Mouse (Mus musculus) spleen, postnatal 36 days (tissue): Measurements from ENCODE around the gene Lama4.

Source experiments
- DNase-seq, 2 experiments: peaks; one replicate each; pipeline ENCODE4 v3.0.0; 2022; ENCODE audit warnings: low spot score in 2 of 2, mixed read lengths in 1 of 2

Gene Lama4

DNA sequence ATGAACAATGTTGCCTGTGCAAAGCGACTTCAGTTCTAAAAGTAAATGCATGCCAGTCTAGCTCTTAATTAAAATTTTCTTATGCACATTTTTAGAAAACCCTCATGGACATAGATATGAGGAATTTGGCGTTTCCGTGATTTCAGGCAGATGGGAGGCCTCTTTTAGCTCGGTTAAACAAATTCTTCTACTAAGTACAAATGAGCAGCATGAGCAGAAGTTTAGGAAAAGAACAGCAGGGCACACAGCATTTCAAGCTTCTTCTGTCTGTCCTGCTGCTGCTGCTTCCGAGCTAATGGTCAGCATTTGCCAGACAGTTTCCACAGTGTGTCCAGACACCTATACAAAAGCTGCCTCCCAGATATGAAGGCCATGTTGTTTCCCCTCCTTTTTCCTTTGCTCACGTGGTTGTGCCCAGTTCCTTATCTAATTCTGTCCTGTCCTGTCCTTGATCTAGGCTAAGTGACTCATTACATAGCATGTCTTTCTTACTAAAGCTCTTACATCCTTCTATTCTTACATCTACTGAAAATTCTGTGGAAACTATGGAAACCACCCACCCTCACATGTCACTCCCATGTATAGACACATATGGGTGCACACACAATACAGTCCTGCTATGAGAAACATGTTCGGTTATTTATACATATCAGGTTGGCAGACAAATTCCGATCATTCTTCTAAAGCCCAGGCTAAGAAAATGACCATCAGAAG is 84.4 kb downstream of the Lama4 start:
- no peak for DNase-seq

DNA sequence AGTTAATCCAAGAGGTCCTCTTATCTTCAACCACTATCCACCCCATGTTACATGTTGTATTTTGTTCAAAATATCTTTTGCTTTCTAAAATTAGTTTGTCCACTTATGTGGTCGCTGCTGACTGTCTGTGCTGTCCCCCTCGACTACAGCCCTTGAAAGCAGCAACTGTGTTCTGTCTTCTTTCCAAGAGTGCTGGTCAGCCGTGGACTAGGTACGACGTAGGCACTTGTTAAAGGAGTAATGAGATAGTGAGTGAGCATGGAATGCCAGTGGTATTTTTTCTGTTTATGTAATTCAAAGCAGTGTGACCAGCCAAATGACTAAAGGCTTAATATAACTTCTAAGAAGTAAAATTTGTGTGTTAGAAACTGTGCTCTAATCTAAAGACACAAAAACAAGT is 90.7 kb downstream of the Lama4 start:
- no peak for DNase-seq

DNA sequence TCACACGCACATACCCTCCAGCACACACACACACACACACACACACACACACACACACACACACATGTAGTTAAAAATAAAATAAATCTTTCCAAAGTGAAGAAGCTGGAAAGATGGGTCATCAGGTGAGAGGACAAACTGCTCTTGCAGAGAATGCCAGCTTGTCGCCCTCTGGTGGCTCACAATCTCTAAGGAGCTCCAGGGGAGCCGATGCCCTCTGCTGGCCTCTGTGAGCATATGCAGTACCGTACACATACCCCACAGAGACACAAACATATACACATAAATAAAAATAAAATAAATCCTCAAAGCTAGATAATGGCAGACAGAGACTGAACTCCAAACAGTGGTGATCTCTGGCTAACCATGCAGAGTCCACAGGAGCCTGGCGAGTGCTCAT is 99.4 kb downstream of the Lama4 start:
- DNase-seq: no peak

DNA sequence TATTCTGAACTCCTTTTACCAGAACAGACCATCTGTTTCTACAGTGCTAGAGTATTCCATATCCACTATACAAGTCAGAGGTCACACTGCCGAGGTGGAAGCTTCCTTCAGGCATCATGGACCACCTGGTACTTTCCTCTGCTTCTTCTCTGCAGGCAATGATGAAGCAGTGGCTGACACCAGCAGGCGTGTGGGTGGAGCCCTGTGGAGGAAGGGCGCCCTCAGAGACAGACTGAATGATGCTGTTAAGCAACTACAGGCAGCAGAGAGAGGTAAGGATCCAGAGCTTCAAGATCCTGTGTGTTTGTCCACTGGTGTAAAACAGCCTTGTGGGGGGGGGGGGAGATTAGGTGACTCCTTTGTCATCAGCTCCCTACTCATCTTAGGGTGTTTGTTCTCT is 100.1 kb downstream of the Lama4 start:
- no peak for DNase-seq

DNA sequence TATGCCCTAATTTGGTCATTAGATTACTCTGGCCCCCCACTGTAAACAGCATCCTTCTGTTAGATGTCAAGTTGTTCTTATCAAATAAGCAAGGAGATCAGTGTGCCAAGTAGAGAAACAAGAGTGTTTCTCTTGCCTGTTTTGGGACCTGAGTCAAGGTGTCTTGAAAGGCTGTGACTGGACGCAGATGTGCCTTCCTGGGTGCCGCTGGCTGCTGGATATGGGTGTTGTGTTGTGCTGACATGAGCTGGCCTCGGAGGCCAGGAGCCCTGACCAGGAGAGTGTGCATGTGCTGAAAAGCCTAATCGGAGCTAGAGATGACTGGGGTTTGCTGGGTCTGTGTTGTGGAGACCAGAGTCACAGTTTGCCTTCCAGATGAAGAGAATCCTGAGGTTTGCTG is 100.7 kb downstream of the Lama4 start:
- DNase-seq: no peak

DNA sequence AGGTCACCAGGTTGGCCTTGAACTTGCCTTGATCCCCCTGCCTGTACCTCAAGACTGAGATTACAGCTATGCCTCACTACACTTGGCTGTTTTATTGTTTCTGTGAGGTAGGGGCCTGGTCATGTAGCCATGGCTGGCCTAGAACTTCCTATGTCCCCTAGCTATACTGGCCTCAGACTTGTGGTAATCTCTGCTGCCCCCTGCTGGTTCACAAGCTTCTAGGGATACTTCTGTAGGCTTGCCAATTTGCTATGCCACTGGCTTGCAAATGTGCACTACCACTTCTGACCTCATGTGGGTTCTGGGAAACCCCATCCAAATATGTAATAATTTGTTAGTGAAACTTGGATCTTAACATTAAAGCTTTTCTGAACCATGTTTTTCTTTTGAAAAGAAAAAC is 101.6 kb downstream of the Lama4 start:
- peak; percentile 35 to 47 for DNase-seq

DNA sequence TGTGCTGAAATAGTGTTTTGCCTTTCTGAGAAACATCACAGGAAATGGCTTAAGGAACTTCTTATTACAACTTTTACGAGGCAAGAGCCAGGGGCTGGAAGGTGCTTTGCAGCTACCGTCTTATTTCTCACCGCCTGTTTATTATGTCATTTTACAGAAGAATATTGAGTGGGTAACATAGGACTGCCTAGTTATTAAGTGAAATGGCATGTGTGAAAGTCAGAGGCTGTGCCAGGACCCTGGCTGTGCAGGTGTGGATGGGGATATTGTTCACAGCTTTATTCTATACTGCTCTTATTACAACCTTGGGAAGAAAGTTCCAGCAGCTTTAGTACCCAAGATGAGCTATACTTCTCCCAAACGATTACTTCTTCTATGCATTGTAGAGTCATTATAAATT is 106.7 kb downstream of the Lama4 start:
- DNase-seq: no peak

DNA sequence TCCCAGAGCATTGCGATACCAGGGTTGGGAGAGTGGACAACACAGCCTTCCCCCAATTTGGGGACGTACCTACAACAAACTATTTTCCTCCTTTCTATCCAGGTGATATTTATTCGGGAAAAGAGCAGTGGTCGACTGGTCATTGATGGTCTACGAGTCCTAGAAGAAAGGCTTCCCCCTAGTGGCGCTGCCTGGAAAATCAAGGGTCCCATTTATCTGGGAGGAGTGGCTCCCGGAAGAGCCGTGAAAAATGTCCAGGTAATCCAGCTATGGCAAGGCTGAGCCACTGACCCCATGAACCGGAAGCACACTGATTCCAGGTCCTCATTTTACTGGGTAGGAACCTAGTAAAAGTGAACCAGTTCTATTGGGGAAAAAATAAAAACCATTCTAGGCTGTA is 131.7 kb downstream of the Lama4 start:
- no peak for DNase-seq

DNA sequence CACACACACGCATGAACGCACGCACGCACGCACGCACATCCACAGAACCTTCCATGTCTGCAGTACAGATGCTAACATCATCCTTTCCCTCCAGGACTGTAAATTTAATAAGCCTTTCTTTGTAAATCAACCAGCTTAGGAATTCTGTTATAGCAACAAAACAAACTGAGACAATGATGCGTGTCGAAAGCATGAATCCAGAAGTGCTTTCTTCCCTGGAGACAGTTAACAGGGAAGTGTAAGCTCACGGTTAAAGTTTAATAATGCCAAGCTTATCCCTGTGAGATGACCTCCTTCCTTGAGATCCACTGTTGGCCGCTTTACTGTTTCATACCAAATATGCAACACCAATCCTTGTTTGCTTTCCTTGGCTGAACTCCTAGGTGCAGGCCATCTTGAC is 133.4 kb downstream of the Lama4 start:
- no peak for DNase-seq

DNA sequence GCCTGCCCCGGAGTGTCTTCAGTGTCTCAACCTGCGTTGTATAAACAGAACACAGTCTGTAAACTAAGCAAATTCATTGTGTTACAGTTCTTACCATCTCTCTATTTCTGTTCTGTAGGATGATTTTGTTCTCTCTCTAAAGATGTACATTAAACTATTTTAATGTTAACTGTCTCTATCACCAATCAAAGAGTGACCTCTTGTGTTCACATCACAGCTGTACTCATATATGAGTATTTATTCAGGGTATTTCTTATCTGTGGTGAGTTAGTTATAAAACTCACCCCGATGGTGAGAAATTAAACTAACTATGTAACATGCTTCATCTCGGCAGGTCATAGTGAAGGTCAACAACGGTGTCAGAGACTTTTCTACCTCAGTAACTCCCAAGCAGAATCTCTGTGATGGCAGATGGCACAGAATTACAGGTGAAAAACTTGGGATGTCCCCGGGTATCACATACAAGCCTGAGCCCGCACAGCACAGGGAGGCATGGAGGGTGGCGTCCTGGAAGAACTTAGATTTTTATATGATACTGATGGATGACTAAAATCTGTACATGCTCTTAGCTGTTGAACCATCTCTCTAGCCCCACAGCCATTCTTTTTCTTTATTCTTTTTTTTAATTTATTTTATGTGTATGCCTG is 139.6 kb downstream of the Lama4 start:
- no peak for DNase-seq

DNA sequence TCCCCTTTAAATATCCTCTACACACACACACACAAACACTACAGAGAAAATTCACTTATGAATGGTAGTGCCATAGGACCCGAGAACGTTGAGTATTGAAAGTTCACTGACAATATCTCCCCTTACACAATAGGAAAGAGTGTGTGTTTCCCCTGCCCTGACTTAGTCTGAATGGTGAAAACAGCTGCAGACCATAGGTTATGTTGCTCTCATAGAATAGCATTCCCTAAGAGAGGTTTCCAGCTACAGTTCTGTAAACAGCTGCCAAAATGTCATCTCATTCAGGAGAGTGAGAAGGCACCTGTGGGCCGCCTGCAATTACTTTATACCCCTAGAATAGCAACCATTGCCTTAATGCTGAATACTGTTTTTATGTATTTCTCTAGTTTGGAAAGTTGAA is 141.1 kb downstream of the Lama4 start:
- no peak for DNase-seq

DNA sequence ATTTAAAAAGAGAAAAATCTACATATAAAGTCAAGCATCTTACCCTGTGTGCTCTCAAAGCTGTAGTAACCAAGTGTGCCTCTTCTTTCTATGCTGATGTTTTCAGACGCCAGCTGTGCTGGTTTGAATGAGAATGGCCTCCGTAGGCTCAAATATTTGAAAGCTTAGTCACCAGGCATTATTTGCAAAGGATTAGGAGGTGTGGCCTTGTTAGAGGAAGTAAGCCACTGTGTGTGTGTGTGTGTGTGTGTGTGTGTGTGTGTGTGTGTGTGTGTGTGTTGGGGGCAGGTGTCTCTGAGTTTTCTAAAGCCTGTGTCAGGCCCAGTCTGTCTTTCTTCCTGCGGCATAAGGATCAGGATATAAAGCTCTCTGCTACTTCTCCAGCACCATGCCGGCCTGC is 141.6 kb downstream of the Lama4 start:
- no peak for DNase-seq

DNA sequence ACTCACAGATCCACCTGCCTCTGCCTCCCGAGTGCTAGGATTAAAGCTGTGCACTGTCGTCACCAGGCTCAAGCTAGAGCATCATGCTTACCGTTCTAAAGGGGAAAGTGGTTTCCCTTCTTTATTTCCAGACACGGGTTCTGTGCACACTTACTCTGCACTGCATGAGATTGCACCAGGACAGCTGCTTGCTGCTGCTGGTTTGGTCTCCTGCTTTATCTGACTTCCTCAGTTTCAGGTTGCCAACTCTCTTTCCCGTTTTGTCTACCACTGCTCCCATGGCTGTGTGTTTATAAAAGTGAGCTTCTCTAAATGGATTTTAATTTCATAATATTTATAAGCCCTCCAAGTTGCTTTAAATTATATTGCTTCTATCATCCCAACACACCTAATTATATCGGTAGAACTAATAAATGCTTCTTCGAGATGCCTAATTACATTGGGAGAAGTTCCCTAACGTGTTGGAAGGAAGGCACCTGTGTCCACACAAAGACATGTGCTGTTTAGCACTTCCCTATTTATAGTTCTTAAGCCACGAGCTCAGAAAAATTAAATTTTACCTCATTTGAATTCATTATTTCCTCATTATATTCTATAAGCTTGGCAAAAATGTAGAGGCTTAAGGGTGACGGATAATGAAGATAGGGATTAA is 143.6 kb downstream of the Lama4 start:
- DNase-seq: no peak

DNA sequence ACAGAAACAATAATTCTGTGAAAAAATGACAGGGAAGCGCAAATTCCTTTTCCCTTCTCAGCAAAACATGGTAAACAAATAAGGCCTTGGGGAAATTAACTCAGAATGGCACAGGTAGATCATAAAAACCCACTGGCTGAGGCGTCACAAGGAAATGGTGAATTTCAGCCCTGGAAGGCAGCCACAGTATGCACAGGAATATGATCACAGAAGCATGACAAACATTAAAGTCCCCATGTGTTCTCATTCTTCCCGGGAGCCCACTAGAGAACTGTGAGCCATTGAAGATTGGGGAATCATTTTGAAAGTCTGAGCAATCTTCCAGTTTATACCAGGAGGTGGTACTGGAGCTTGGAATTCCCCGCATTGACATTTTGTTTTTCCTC is 144.2 kb downstream of the Lama4 start:
- DNase-seq: no peak

DNA sequence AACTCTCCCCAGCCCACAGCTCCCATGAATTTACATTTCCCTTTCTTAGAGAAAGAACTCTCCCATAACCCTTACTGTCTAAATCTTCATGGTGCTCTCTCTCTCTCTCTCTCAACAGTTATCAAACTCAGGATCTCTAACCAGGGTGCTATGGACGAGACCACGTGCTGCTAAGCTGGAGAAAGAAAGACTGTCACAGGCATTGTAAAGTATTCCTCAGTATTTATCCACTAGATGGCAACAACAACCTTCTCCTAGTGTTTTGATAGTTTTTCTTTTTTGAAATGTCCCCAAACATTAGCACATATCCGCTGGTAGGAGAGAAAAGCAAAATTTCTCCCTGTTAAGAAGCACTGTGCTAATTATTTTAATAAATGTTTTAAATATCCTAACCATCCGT is 156.1 kb downstream of the Lama4 start:
- no peak for DNase-seq

DNA sequence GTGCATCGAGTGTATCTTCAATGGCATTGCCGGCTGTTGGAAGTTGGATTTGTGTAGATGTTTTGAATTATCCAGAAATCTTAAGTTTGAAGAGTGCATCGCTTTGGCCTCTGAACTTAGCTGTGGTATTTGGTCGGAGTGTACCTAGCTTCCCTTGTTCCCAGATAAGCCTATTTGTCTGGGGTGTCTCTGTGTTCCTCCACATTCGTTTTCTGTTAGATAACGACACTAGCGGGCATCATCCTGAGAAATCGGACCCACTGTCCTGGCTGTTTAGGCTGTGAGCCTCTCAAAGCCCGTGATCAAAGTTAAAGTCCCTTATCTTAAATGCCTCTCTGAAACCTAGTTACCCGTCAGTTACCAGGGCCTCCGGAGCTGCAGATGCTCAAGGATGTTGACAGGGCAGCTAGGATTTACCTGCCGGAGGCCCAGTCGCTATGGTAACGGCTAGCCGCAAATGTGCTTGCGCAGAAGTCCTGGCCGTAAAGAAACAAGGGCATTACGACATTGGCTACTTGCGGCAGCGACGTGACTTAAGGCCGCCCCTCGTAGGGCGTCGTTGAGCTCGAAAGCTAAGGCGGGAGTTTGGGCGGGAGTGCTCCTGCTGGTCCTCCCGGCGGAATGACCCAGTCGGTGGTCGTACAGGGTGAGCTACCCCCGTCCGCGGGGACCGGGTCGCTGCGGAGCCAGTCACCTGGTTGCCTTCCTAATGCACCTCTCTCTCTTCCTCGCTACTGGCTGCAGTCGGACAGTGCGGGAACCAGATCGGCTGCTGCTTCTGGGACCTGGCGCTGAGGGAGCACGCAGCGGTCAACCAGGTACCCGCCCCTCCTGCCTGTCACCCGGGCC is 168.4 kb downstream of the Lama4 start, which contains the start of the genes Fam229b and Tube1:
Gene Fam229b, minus strand, starts transcription at position 453 of the 849 bp plus-strand sequence.
Gene Tube1, plus strand, starts transcription at position 515 of the 849 bp plus-strand sequence.
- peak; percentile 88 to 89 for DNase-seq

DNA sequence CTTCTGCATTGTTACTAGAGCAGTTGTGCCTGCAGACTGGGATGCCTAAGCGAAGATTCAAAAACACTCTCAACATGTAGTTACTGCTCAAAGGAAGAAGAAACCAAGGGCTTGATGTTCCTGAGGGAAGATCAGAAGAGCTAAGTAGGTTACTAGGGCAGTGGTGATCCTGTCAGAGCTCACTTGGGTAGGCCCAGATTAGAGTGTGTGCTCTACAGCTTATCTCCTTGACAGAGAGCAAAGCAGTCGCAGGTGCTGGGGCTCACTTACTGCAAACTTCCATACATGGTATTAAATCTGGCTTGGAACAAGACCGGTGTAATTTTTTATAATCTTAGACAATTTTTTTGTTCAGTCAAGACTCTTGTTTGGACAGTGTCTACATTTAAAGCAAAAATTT is 172.5 kb downstream of the Lama4 start:
- DNase-seq: no peak

DNA sequence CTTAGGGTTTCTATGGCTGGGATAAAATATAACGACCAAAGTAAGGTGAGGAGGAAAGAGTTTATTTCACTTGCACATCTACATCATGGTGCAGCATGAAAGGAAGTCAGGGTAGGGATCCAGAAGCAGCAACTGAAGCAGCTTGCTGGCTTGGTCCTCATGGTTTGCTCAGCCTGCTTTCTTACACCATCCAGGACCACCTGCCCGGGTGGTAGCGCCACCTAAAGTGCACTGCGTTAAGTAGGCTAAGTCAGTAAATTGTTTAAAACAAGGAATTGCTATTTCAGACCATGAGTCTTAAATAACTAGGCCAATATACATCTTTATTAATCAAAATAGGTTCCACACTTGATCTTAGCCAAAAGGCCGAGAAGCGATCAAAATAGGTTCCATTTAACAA is 173.4 kb downstream of the Lama4 start:
- no peak for DNase-seq

DNA sequence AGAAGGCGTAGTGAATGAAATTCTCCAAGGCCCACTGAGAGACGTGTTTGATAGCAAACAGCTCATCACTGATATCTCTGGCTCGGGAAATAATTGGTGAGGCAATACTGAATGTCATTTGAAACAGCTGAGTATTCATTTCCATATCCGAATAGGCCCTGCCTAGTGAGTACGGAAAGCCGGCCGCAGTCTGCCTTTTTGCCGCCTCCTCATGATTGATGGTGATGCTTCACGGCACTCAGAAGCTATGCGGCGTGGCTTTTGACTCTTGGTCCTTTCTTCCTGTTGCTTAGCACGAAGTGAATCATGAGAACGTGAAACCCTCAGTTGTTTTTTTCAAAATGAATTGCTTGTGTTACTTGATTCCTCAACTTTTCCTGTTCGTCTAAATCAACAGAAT is 175.5 kb downstream of the Lama4 start:
- DNase-seq: no peak

DNA sequence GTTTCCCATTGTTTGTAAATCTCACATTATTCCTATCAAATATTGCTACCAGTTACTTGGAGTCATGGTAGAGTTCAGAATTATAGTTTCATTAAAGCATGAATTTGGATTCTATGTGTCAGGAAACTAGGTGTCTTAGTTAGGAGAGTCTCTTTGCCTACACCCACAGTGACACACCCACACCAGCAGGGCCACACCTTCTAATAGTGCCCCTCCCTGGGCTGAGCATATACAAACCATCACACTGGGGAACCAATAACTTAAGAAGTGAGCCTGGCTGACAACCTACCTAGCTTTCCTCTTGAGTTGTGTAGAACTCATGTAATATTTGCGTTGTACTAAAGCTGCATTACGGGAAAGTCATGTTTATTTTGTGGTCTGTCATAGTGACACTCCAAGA is 176.1 kb downstream of the Lama4 start:
- no peak for DNase-seq

DNA sequence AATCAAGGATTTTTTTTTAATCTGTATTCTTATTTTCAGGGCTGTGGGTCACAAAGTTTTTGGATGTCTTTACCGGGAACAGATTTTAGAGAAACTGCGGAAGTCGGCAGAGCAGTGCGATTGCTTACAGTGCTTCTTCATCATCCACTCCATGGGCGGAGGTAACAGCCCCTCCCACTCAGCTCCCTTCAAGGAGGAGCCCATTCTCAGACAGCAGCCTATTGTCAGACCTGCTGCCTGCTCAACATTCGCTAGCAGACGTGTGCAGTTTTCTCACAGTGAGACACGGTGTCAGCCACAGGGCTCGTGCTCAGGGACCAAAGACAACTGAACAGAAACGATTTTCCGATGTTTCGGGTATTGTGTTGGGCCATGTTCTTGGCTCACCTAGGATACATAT is 176.9 kb downstream of the Lama4 start:
- DNase-seq: no peak

DNA sequence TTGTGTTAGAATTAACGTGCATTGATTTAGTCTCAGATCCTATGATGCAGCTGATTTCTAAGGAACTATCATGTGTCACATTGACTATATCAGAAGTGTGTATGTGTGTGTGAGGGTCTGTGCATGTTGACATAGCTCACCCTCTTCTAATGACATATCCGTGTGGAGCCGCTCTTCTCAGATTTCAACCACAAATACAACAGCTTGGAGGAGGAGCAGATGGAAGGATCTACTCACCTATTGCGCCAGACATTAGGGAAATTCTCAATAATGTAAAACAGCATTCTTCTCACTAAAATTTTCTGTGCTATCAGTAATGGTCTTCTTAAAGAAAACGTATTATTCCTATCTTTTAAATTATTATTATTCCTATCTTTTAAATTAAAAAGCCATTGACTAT is 191.4 kb downstream of the Lama4 start:
- no peak for DNase-seq
